Mouse (Mus musculus): ENCODE measurements around the gene Sytl3.

The Sytl3 gene

DNA sequence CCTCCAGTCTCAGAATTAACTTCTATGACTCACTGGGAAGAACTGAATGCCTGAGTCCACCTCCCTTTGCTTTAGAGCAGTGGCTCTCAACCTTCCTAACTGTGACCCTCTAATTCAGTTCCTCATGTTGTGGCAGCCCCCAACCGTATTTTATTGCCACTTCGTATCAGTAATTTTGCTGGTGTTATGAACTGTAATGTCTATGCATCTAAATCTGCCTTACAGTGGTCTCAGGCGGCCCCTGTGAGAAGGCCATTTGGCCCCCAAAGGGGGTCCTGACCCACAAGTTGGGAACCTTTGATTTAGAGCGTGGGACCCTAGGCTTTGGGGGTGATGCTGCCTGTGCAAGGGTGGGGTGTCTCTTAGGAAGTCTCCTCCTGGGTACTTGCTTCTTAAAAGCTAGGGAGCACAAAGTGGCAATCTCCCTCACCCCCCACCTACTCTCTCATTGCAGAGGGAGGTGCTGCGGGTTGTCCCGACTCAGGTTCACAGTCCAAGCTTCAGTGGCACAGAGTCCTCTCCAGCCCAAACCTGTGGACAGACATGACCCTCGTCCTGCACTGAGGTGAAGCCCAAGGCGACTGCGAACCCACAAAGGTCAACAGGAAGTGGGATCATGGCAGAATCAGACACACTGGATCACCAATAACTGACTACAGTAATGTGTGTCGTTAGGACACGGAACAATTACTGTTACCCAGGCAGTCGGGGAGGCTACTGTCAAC lies 78.5 kb downstream of the Sytl3 start:
- no peak for DNase-seq (ENCODE audit: low spot score)

DNA sequence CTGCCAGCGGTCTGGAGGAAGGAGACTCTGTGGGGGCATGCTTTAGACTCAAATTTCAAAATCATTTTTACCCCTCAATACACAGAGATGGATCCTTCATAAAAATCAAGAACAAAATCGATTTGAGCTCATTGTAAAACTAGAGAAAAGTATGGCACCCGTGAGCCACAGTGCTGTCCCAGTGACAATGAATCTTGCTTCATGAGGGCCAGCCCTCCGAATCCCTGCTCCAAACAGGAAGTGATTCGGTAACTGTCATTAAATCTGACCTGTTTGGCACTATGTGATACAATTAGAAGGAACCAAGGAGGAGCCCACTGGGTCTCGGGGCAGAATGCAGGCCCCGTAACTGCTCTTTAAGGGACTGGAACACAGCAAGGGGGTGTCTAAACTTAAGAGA lies 79.9 kb downstream of the Sytl3 start:
- DNase-seq (ENCODE audit: low spot score) = no peak

DNA sequence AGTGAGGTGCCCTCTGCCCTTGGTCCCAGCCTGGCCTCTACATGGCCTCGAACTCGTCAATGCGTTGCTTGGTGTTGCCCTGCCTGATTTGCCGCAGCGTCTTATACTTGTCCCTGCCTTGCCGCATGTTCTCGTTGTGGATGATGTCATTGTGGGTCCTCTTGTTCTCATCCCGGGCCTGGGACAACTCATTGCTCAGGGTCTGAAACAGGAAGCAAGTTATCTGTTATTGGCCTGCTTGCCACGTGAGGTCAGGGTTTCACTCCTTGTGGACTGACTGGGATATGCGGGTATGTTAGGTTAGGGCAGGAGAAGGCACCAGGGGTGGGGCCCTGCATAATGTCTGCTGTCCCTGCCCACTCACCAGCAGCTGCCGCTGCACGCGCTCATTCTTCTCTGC lies 80.4 kb downstream of the Sytl3 start:
- DNase-seq (ENCODE audit: low spot score) = no peak

DNA sequence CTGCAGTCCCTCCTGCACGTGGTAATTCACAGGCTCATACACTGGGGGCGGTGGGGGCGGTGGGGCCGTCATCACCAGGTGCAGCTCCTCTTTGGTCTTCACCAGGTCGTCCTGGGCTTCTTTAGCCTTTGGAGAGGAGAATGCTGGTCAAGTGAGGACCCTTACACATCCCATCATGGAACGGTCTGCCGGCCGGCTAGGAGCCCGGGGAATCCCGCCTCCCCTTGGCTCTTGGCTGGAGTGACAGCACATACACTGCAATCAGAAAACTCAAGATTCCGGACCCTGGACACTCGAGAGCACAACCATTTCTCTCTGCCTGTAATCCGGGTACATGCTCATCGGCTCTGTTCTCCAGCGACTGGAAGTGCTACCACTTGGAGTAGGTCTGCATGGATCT lies 80.9 kb downstream of the Sytl3 start:
- DNase-seq (ENCODE audit: low spot score) = no peak

DNA sequence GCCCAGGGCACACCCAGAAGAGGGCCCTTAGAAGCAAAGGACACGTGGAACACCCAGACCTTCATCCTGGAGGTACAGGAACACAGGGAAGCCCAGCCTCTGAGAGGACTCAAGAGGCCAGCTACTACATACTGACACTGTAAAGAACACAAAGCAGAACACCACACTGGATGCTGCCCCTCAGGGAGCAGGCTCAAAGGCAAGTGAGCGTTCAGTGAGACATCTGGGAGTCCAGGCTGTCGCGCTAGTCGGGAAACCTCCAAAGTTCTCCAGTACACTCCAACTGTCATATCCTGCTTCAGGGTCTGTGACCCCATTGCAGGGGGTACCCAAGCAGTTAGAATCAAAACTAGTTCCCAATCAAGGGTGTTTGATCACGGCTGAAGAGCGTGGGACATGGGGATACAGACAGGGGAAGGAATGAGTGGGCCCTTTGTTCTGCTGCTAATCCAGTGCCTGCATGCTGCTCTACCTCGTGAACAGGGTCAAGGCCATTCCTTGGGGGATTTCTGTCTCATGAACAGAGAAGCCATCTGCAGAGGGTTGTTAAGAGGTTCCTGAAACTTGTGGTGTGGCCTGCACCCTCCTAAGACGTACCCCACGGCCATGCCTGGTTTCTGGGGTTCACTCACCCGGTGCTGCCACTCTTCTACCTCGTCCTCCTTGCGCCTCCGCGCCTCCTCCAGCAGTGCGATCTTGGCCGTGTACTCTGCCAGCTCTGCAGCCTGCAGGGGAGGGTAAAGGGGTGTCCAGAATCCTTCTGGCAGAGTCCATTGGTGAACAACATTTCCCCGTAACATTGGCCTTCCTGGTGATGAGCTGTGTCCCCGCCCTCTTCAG lies 81.7 kb downstream of the Sytl3 start:
- no peak for DNase-seq (ENCODE audit: low spot score)

DNA sequence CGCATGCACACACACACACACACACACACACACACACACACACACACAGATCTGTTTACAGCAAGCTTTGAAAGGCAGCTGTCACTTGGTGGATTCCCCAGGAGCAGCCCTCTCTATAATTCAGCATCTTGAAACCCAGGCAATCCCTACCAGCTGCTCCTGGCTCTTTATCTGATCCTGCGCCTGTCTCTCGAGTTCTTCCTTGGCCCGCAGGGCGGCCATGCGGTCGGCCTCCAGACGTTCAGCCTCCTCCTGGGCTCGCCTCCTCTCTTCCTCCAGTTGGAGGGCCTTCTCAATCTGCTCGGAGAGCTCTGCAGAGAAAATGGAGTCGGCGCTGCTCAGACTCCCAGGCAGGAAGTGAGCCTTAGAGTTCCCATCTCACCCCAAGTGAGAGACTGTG lies 82.4 kb downstream of the Sytl3 start:
- DNase-seq (ENCODE audit: low spot score) = no peak

DNA sequence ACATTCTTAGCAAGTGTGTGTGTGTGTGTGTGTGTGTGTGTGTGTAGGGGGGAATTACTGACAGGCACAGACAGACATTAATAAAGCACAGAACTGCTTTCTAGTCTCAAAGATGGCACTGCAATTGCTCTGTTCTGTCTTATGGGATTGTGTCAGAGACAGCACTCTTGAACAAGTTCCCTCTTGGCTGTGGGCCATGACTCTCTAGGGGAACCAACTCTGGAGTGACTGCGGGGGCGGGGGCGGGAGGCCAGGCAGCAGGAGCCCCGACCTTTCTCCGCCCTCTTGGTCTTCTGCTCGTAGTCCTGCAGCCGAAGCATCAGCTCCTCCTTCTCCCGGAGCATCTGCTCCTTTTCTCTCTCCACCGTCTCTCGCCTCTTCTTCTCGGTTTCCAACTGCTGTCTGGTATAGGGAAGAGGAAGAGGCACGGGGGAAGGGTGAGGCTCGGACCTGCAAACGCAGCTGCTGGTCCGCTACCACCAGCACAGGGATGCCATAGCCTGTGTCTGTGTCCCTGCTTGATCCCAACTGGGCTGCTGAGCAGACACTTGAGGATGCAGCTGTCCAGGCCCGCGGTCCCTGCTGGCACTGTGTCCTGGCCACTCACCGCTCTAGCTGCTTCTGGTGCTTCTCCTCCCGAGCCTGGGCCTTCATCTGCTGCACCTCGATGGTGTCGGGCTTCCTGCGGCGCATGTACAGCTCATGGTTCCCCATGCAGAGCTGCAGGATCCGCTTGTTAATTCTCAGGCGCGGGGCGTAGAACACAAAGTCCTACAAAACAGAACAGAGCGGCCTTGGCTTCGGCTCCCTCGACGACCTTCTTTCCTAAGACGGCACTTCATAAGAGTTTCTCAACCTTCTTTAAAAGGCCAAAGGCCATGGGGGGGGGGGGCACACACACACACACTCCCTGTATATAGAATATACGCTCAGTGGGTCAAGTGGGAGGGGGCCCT lies 83.5 kb downstream of the Sytl3 start:
- DNase-seq (ENCODE audit: low spot score) = no peak

DNA sequence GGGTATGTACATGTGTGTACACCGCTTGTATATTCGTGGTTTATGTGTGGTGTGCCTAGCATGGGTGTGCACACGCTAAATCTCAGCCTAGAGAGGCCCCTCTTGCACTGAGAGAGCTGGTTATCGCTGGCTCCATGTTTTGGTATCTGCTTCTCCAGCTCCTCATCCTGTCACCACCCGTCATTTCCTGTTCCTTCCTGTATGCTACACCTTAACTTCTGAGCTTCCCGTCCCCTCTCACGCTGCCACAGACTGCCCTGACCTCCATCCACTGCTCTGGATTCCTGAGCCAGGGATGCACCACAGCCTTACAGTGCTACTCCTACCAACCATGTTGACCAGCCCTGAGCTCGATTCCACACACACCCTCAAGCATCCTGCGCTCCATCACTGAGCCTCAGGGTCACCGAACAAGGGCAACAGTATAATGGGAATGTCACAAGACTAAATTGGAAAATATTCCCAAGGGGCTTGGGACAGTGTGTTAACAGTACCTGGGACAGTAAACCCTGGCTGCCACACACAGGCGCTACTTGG lies 84.2 kb downstream of the Sytl3 start:
- DNase-seq (ENCODE audit: low spot score) = no peak

DNA sequence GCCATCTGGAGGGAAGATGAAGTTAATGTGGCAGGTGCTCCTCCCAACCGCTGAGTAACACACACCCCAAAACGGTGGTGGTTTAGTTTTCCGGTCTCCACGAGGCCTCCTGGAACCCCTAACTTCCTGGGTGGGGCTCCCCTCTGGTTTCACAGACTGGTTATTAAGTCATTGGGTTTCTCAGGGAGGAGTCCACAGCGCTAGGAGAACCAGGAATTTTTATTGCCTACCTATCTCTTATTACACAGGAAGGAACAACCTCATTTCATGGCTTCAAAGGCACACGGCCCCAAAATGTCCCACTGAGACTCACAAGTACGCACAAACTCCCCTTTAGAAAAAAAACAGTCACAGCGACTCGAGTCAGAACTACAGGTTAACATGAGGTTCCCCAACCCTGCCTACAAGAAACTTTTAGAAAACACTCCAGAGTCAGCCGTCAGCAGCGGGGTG lies 84.9 kb downstream of the Sytl3 start:
- DNase-seq (ENCODE audit: low spot score) = no peak

DNA sequence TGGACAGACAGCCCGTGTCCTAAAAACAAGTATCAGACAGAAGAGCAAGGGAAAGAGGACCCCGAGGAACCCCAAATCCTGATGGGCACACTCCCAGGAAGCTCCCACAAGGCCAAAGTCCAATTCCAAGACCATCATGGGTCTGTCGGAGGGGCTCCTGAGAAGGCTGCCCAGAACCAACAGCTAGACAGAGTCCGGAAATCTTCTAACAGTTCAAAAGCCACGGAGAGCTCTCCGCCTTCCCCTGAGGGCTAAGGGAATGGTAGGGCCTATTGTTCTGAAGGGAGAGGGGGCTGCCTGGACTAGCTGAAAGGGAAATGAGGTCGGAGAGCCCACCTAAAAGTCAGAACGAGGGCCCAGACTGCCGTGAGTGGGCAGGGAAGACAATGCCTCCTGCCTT lies 85.5 kb downstream of the Sytl3 start:
- no peak for DNase-seq (ENCODE audit: low spot score)

DNA sequence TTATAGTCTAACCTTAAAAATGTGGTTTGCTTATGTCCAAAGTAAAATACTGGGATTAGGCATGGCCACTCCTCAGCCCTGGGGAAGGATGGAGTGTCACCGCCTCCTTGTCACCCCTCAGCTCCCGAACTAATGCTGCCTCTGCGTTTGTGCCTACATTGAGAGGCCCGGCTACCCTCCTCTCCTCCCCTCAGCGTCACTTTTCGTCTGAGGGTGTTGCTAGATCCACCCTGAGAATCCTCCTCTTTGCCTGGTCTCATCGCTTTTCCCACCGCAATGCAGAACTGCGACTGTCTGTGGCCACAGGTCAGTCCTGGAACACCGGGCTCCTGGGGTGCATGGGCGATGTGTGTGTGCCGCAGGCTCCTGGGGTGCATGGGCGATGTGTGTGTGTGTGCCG lies 86.0 kb downstream of the Sytl3 start:
- DNase-seq (ENCODE audit: low spot score) = no peak

DNA sequence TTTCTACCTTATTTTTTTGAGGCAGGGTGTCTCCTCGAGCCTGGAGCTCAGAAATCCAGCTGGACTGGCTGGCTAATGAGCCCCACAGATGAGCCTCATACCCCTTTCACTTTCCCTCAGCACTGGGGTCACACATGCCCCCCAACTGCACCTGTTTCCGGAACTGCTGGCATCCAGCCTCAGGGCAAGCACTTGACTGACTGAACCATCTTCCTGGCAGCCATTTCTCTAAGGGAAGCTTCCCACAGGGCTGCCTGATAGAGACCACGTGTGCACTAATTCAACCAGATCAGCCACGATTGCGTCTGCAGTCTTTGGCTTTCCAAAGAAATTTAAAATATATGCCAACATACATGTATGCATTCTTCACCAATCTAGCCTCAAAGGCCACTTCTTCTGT lies 86.6 kb downstream of the Sytl3 start:
- no peak for DNase-seq (ENCODE audit: low spot score)

DNA sequence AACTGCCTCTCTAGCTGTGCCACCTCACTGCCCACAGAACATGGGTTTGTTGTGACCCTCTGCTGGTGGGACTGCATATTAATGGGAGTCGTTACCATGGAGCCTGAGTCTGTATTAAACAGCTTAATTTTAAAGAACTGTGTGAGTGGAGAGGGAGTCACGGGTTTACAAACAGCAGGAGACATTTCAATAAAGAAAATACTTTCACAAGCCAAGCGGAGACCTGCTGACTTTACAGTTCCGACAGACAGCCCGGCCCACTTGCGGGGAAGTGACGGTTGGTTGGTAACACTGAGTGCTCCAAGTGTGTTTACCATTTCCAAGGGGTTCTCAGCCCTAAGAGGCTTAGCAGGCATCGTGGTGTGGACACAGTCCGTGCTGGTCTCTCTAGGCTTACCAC lies 87.1 kb downstream of the Sytl3 start:
- peak; percentile 55 for DNase-seq (ENCODE audit: low spot score)

DNA sequence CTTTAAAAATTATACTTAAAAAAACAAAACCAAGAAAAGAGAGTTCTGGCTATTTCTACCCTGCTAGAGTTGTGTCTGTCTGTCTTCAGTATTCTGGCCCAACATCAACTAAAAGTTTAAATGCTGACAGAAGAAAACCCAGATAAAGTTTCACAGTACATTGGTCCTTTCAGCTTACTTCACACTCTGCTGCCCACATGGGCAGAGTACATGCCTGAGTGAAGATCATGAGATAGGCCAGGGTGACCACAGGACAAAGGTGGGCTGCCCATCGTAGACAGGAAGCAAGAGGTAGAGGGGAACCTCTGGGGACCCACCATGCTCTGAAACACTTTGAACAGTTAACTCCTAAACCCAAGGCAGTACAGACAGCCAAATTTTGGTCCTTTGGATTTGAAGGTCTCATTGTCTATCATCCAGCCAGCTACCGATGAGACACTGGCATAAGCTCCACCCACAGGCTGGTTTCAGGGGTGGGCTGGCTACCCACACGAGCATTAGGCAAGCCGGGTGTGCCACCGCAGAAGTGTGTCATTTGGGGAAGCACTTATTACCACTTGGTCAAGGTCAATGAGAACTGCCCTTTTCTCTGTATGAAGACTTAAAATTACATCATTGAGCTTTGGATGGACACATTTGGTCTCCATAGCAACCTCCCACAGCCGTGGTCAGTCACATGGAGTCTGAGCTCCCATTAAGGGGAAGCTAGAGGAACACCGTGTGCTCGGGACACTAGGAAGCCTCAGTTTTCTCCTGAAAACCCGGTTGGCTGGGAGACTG lies 87.7 kb downstream of the Sytl3 start:
- no peak for DNase-seq (ENCODE audit: low spot score)

DNA sequence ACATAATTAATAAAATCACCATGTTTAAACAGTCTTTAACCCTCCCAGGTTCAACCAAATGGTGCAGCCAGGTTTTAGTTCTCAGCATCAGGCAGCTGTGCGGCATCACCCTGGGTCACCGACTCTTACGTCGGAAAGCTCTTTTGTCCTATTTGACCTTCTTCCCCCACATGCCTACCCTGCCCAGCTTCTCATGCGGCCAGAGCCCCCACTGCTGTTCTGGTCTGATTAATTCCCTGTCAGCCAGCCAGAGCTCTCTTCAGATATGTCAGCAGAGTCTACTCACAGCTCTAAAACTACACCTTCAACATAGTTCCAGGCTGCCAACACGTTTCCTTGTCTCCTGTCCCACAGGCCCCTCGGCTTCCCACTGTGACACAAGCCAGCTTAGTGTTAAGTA lies 88.6 kb downstream of the Sytl3 start:
- peak; percentile 50 for DNase-seq (ENCODE audit: low spot score)

DNA sequence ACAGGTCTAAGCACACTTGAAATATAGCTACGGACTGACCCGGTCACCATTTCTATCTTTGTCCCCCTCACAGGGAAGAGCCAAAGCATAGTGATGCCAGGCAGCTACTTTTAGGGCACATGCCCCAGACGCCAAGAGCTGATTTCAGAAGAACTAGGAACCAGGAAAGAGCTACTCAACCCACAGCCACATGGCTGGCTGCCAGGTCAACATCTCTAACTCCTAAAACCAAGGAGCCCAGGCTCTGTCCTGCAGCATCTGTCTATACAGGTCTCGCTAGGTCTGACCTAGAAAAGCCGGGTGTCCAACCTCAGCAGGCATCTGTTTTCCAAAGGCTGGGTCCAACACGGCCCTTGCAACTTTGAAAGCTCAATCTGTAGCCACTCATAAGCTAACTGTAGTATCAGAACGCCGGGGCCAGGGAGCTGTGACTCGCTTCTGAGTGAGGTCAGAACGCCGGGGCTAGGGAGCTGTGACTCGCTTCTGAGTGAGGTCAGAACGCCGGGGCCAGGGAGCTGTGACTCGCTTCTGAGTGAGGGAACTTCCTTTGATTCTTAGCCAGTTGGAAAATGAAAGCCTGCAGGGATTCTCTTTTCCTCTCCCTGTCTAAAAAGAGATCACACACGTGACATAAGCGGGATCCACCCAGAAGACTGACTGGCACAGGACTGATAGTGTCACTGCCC lies 90.0 kb downstream of the Sytl3 start:
- no peak for DNase-seq (ENCODE audit: low spot score)

DNA sequence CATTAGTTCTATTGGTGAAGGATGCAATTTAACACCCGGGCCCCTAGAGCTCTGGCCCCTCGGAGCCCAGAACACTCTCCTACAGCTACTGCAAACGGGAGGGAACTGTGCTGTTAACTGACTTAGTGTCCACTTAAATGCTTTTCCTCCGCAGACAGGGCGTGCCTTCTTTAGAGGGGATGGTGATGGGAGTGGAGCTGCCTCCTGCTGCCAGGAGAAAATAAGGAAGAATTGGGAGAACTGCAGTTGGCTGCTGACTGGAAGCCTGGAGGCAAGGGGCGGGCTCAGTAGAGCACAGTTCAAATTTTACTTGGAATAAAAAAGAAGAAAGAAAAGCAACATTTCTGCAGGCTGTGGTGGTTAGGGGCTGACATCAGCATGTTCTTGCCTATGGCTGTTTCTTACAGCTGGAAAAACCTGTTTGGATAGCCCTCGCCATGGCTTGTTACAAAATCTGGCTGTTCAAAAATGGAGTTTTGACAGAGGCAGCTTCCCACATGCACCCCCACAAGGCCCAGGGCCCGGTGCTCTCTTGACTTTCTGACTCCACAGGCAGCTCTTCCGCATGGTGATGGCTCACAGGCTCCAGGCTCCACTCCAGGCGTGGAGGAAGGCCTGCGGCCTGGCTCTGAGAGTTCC lies 92.4 kb downstream of the Sytl3 start:
- no peak for DNase-seq (ENCODE audit: low spot score)

DNA sequence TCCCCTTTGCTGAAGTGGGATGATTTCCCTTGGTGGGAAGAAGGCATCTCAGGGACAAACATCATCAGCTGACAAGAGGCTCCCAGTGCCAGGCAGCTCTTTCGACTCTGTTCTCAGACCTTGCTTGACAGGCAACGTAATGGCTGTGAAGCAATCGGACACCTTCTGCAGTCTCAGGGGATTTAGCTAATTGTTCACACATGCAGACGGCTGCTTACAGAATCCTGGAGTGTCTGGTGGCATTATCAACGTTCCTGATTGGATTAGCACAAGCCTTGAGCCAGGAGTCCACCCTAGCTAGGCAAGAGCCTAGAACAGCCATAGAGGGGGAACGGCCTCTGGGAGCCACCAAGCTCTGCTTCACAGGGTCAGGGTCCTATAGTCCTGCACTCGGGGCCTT lies 93.5 kb downstream of the Sytl3 start:
- DNase-seq (ENCODE audit: low spot score) = no peak

DNA sequence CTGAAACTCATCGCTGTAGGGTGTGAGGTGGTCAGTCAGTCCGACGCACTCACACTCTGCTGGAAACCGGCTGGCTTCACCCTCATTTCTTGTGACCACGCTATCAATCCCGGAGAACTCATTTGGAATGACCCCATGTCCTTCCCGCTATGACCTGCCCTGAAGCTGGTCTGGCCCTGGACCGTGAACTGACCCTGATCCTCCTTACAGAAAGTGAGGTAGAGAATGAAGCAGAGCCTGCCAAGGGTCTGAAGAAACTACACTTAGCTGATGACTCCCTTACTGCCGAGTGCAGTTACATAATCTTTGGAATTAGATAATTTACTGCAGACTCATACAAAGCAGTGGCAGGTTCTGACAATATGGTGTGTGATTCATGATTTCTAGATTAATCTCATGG lies 96.3 kb downstream of the Sytl3 start:
- DNase-seq (ENCODE audit: low spot score) = no peak

DNA sequence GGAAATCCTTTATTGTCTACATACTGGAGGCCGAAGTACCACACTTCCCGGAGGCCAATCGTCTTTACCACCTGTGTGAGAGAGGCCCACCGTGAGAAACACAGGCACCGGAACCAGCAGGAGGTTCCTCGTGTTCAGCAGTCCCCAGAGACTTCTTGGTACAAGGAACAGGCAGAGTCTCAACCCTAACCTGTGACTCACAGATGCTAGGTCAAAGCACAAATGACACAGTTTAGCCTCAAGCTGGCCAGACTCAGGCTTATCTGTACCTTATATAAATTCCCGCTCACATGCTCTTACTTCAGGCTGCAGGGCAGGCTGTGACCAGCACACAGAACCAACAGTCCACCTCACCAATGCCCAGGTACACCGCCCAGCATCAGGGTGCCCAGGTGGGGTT lies 97.0 kb downstream of the Sytl3 start:
- no peak for DNase-seq (ENCODE audit: low spot score)

All from retina, embryonic 14.5 days (tissue).